Mouse (Mus musculus): Measurements from ENCODE around the gene Lcn6. TPM values are rescaled to one million over a fixed set of nuclear protein-coding genes. Genes with fewer than 3 reads are reported as not detected.

The Lcn6 gene
- not detected in 2 replicates for polyA plus RNA-seq (2012; rRNA removed)
- not detected in 2 replicates for polyA plus RNA-seq (2014; fragmentation: Nextera tagmentation; extraction: Ambion mirVana)

GRCm38 (mm10) chr2:25676486-25676885 is at the start of gene Lcn6:
TSS of gene Lcn6 (plus strand) at chr2:25676786.
- DNase-seq (ENCODE audit: low spot score), result no peak
- WGBS, result 88% methylated on average over 3 of the region's 3 CpGs
- TF ChIP-seq POLR2A (IDR thresholded peaks at IDR 0.05; ENCODE audit: borderline replicate concordance, extremely low read depth, insufficient read depth, insufficient read length), result no peak

GRCm38 (mm10) chr2:25627811-25628210 is 48.8 kb upstream of the Lcn6 start, which contains the start of gene Fcna:
TSS of gene Fcna (minus strand) at chr2:25628030.
- H3K4me3 ChIP-seq (replicated peaks; ENCODE audit: low read length), result no peak within 1 kb of the TSS
- WGBS, result 77% methylated on average over 6 of the region's 6 CpGs
- no peak for ATAC-seq (ENCODE audit: low FRiP score, low read depth)
- no peak within 1 kb of the TSS for H3K4me2 ChIP-seq (replicated peaks; ENCODE audit: low read depth, low read length, severe bottlenecking)
- no peak for DNase-seq (ENCODE audit: low spot score)
- no peak for TF ChIP-seq POLR2A (IDR thresholded peaks at IDR 0.05; ENCODE audit: borderline replicate concordance, extremely low read depth, insufficient read depth, insufficient read length)
- no peak within 1 kb of the TSS for H3K27ac ChIP-seq (replicated peaks; ENCODE audit: low read depth, low read length)
- no peaks in the 10 kb centered on the region for H3K36me3 ChIP-seq (ENCODE audit: control insufficient read depth, insufficient read depth, low read length)
- H3K9me3 ChIP-seq (ENCODE audit: control insufficient read depth, low read length), result no peaks in the 10 kb centered on the region
- no peak within 1 kb of the TSS for H3K9ac ChIP-seq (ENCODE audit: low read depth, low read length, severe bottlenecking)
- H3K4me1 ChIP-seq (ENCODE audit: control insufficient read depth, insufficient read depth, low read length), result no peaks in the 10 kb centered on the region
- H3K27me3 ChIP-seq (ENCODE audit: control insufficient read depth, insufficient read depth, low read length), result no peaks in the 10 kb centered on the region

More at GRCm38 (mm10) chr2:25676486-25676885, at the start of gene Lcn6:
- no peak within 1 kb of the TSS for H3K27ac ChIP-seq (replicated peaks; ENCODE audit: low read depth, low read length)
- no peaks in the 10 kb centered on the region for H3K36me3 ChIP-seq (ENCODE audit: control insufficient read depth, insufficient read depth, low read length)
- H3K9ac ChIP-seq (ENCODE audit: low read depth, low read length, severe bottlenecking), result no peak within 1 kb of the TSS
- no peaks in the 10 kb centered on the region for H3K4me1 ChIP-seq (ENCODE audit: control insufficient read depth, insufficient read depth, low read length)
- ATAC-seq (ENCODE audit: low FRiP score, low read depth), result no peak
- no peaks in the 10 kb centered on the region for H3K9me3 ChIP-seq (ENCODE audit: control insufficient read depth, low read length)
- no peaks in the 10 kb centered on the region for H3K27me3 ChIP-seq (ENCODE audit: control insufficient read depth, insufficient read depth, low read length)
- H3K4me2 ChIP-seq (replicated peaks; ENCODE audit: low read depth, low read length, severe bottlenecking), result no peak within 1 kb of the TSS
- no peak within 1 kb of the TSS for H3K4me3 ChIP-seq (replicated peaks; ENCODE audit: low read length)

- 52% methylated on average over 4 of the region's 4 CpGs for WGBS
- ATAC-seq (ENCODE audit: low FRiP score, low read depth), result no peak
- no peak for DNase-seq (ENCODE audit: low spot score)
- Histone ChIP-seq H3K9me3 (ENCODE audit: control insufficient read depth, low read length) (no peaks in the 10 kb centered on the region), H3K27me3 (ENCODE audit: control insufficient read depth, insufficient read depth, low read length) (no peaks in the 10 kb centered on the region), H3K4me1 (ENCODE audit: control insufficient read depth, insufficient read depth, low read length) (no peaks in the 10 kb centered on the region), H3K9ac (ENCODE audit: low read depth, low read length, severe bottlenecking) (no peak overlapping the region), H3K36me3 (ENCODE audit: control insufficient read depth, insufficient read depth, low read length) (no peaks in the 10 kb centered on the region), H3K4me2 (replicated peaks; ENCODE audit: low read depth, low read length, severe bottlenecking) (no peak overlapping the region), H3K27ac (replicated peaks; ENCODE audit: low read depth, low read length) (no peak overlapping the region), H3K4me3 (replicated peaks; ENCODE audit: low read length) (no peak overlapping the region)
- TF ChIP-seq POLR2A (IDR thresholded peaks at IDR 0.05; ENCODE audit: borderline replicate concordance, extremely low read depth, insufficient read depth, insufficient read length), result no peak
Measured at GRCm38 (mm10) chr2:25628738-25629137, 47.8 kb upstream of the Lcn6 start.

- no peak overlapping the region for H3K9ac ChIP-seq (ENCODE audit: low read depth, low read length, severe bottlenecking)
- no peaks in the 10 kb centered on the region for H3K9me3 ChIP-seq (ENCODE audit: control insufficient read depth, low read length)
- no peak overlapping the region for H3K4me2 ChIP-seq (replicated peaks; ENCODE audit: low read depth, low read length, severe bottlenecking)
- no peaks in the 10 kb centered on the region for H3K27me3 ChIP-seq (ENCODE audit: control insufficient read depth, insufficient read depth, low read length)
- no peak overlapping the region for H3K27ac ChIP-seq (replicated peaks; ENCODE audit: low read depth, low read length)
- no peak for ATAC-seq (ENCODE audit: low FRiP score, low read depth)
- 86% methylated on average over 3 of the region's 3 CpGs for WGBS
- no peaks in the 10 kb centered on the region for H3K36me3 ChIP-seq (ENCODE audit: control insufficient read depth, insufficient read depth, low read length)
- no peak for TF ChIP-seq POLR2A (IDR thresholded peaks at IDR 0.05; ENCODE audit: borderline replicate concordance, extremely low read depth, insufficient read depth, insufficient read length)
- H3K4me1 ChIP-seq (ENCODE audit: control insufficient read depth, insufficient read depth, low read length), result no peaks in the 10 kb centered on the region
- no peak overlapping the region for H3K4me3 ChIP-seq (replicated peaks; ENCODE audit: low read length)
- DNase-seq (ENCODE audit: low spot score), result no peak
Measured at GRCm38 (mm10) chr2:25633616-25634015, 43.0 kb upstream of the Lcn6 start.

GRCm38 (mm10) chr2:25634046-25634445 is 42.5 kb upstream of the Lcn6 start:
- no peak overlapping the region for H3K4me2 ChIP-seq (replicated peaks; ENCODE audit: low read depth, low read length, severe bottlenecking)
- TF ChIP-seq POLR2A (IDR thresholded peaks at IDR 0.05; ENCODE audit: borderline replicate concordance, extremely low read depth, insufficient read depth, insufficient read length), result no peak
- H3K27me3 ChIP-seq (ENCODE audit: control insufficient read depth, insufficient read depth, low read length), result no peaks in the 10 kb centered on the region
- H3K4me1 ChIP-seq (ENCODE audit: control insufficient read depth, insufficient read depth, low read length), result no peaks in the 10 kb centered on the region
- H3K9me3 ChIP-seq (ENCODE audit: control insufficient read depth, low read length), result no peaks in the 10 kb centered on the region
- WGBS, result 36% methylated on average over 1 of the region's 1 CpGs
- H3K4me3 ChIP-seq (replicated peaks; ENCODE audit: low read length), result no peak overlapping the region
- no peak for DNase-seq (ENCODE audit: low spot score)
- no peak overlapping the region for H3K9ac ChIP-seq (ENCODE audit: low read depth, low read length, severe bottlenecking)
- H3K36me3 ChIP-seq (ENCODE audit: control insufficient read depth, insufficient read depth, low read length), result no peaks in the 10 kb centered on the region
- no peak overlapping the region for H3K27ac ChIP-seq (replicated peaks; ENCODE audit: low read depth, low read length)
- no peak for ATAC-seq (ENCODE audit: low FRiP score, low read depth)

- Histone ChIP-seq H3K4me2 (replicated peaks; ENCODE audit: low read depth, low read length, severe bottlenecking) (no peak overlapping the region), H3K4me3 (replicated peaks; ENCODE audit: low read length) (no peak overlapping the region), H3K9me3 (ENCODE audit: control insufficient read depth, low read length) (no peaks in the 10 kb centered on the region), H3K27ac (replicated peaks; ENCODE audit: low read depth, low read length) (no peak overlapping the region), H3K27me3 (ENCODE audit: control insufficient read depth, insufficient read depth, low read length) (no peaks in the 10 kb centered on the region), H3K36me3 (ENCODE audit: control insufficient read depth, insufficient read depth, low read length) (no peaks in the 10 kb centered on the region), H3K9ac (ENCODE audit: low read depth, low read length, severe bottlenecking) (no peak overlapping the region), H3K4me1 (ENCODE audit: control insufficient read depth, insufficient read depth, low read length) (no peaks in the 10 kb centered on the region)
- ATAC-seq (ENCODE audit: low FRiP score, low read depth) (no peak), DNase-seq (ENCODE audit: low spot score) (peak; percentile 37)
- 18% methylated on average over 6 of the region's 6 CpGs for WGBS
- TF ChIP-seq POLR2A (IDR thresholded peaks at IDR 0.05; ENCODE audit: borderline replicate concordance, extremely low read depth, insufficient read depth, insufficient read length), result no peak
Measured at GRCm38 (mm10) chr2:25639890-25640289, 36.7 kb upstream of the Lcn6 start.

Measured in limb, embryonic 14.5 days (tissue).